In genomic region chr10:117417470-117417767, GRCm38 (mm10) we compare ENCODE assay signal across 8 mouse cellular contexts. TPM values are rescaled to one million over a fixed set of nuclear protein-coding genes. Genes with fewer than 3 reads are reported as not detected.
DNase-seq lines count a peak whose midpoint lies in the region; ATAC-seq and TF ChIP-seq lines count a peak whose summit lies in the region.

No protein-coding gene starts in this region.

- WGBS in cerebellum, adult 2 months, result 55% methylated on average over 9 of the region's 9 CpGs
- WGBS in forebrain, postnatal 0 days, result 55% methylated on average over 9 of the region's 9 CpGs
- WGBS in liver, embryonic 16.5 days (ENCODE audit: insufficient replicate concordance), result 9% methylated on average over 9 of the region's 9 CpGs
- 41% methylated on average over 9 of the region's 9 CpGs for WGBS in small intestine, adult 2 months

- no peaks in the 10 kb centered on the region for H3K4me1 ChIP-seq in cerebellum, adult 2 months (ENCODE audit: control insufficient read depth, insufficient read depth, low read length)
- peaks cover 9% of the 10 kb centered on the region; the same call in 1 of the 2 replicates for H3K4me1 ChIP-seq in forebrain, postnatal 0 days (ENCODE audit: insufficient read depth)
- peaks cover 11% of the 10 kb centered on the region for H3K4me1 ChIP-seq in liver, embryonic 16.5 days (ENCODE audit: control insufficient read depth, low read depth, low read length)
- peaks cover 10% of the 10 kb centered on the region for H3K4me1 ChIP-seq in small intestine, adult 2 months (ENCODE audit: control insufficient read depth, insufficient read depth, insufficient read length, low read length)

- no peak for TF ChIP-seq CTCF in cerebellum, adult 2 months (IDR thresholded peaks at IDR 0.05; ENCODE audit: borderline replicate concordance, insufficient read depth, low read depth, low read length)
- TF ChIP-seq CTCF in forebrain, postnatal 0 days (IDR thresholded peaks at IDR 0.05; ENCODE audit: low read depth), result no peak
- no peak for TF ChIP-seq CTCF in small intestine, adult 2 months (IDR thresholded peaks at IDR 0.05; ENCODE audit: extremely low read depth, insufficient read length, insufficient replicate concordance, low read depth, low read length)

- no peaks in the 10 kb centered on the region for H3K9me3 ChIP-seq in forebrain, postnatal 0 days (ENCODE audit: low read length)
- H3K9me3 ChIP-seq in liver, embryonic 16.5 days (replicated peaks; ENCODE audit: control insufficient read depth, low read length), result no peaks in the 10 kb centered on the region

- H3K4me2 ChIP-seq in forebrain, postnatal 0 days (ENCODE audit: low read depth), result peak overlapping the region; percentile 55
- H3K4me2 ChIP-seq in liver, embryonic 16.5 days (ENCODE audit: low read depth, low read length), result peak overlapping the region; percentile 67

- H3K36me3 ChIP-seq in forebrain, postnatal 0 days (ENCODE audit: insufficient read depth), result no peaks in the 10 kb centered on the region
- no peaks in the 10 kb centered on the region for H3K36me3 ChIP-seq in liver, embryonic 16.5 days (ENCODE audit: control insufficient read depth, insufficient read depth)
- H3K36me3 ChIP-seq in small intestine, adult 2 months (ENCODE audit: control insufficient read depth, insufficient read depth, low read length), result no peaks in the 10 kb centered on the region

- peak overlapping the region; percentile 4 for H3K4me3 ChIP-seq in cerebellum, adult 2 months (replicated peaks; ENCODE audit: insufficient read depth, low read depth, low read length)
- no peak overlapping the region for H3K4me3 ChIP-seq in forebrain, postnatal 0 days (ENCODE audit: low read depth, low read length)
- H3K4me3 ChIP-seq in liver, embryonic 16.5 days (ENCODE audit: low read depth, low read length), result peak overlapping the region; percentile 55
- peak overlapping the region; percentile 36 for H3K4me3 ChIP-seq in small intestine, adult 2 months (ENCODE audit: low read depth, low read length)

- no peaks in the 10 kb centered on the region for H3K27me3 ChIP-seq in cerebellum, adult 2 months (ENCODE audit: control insufficient read depth, insufficient read depth, low read length)
- no peaks in the 10 kb centered on the region for H3K27me3 ChIP-seq in forebrain, postnatal 0 days (ENCODE audit: insufficient read depth, low read length)
- no peaks in the 10 kb centered on the region for H3K27me3 ChIP-seq in liver, embryonic 16.5 days (ENCODE audit: control insufficient read depth, insufficient read depth, low read depth, low read length)
- no peaks in the 10 kb centered on the region for H3K27me3 ChIP-seq in small intestine, adult 2 months (ENCODE audit: control insufficient read depth, insufficient read depth, low read length)

- H3K9ac ChIP-seq in forebrain, postnatal 0 days, result 0 out of 2 replicates have a peak overlapping the region, but pooled peaks have one; percentile 10
- H3K9ac ChIP-seq in liver, embryonic 16.5 days (ENCODE audit: low read depth, low read length), result no peak overlapping the region

- 0 out of 2 replicates have a peak, but pooled peaks have one; percentile 13 for ATAC-seq in forebrain, postnatal 0 days
- peak; percentile 57 for ATAC-seq in liver, embryonic 16.5 days (ENCODE audit: low read depth)

- no peak for DNase-seq in cerebellum, adult 2 months
- no peak for DNase-seq in cerebellum, adult 11-12 months
- peak; percentile 44 for DNase-seq in ES-CJ7 (ENCODE audit: low read depth, low spot score)
- DNase-seq in forebrain, postnatal 0 days, result no peak
- no peak for DNase-seq in left cerebral cortex, postnatal 14 days (ENCODE audit: low spot score in 2 of 2)
- no peak for DNase-seq in ovary, adult 18-20 months (ENCODE audit: low spot score)

- no peak for TF ChIP-seq POLR2A in cerebellum, adult 2 months (IDR thresholded peaks at IDR 0.05; ENCODE audit: borderline replicate concordance, insufficient read depth, low read length)
- no peak for TF ChIP-seq POLR2A in small intestine, adult 2 months (IDR thresholded peaks at IDR 0.05; ENCODE audit: low read depth, low read length)

- H3K27ac ChIP-seq in cerebellum, adult 2 months (ENCODE audit: insufficient read depth, low read length), result no peak overlapping the region
- H3K27ac ChIP-seq in forebrain, postnatal 0 days (ENCODE audit: low read depth, low read length), result peak overlapping the region; percentile 72
- H3K27ac ChIP-seq in liver, embryonic 16.5 days (ENCODE audit: low read length), result no peak overlapping the region
- H3K27ac ChIP-seq in small intestine, adult 2 months (ENCODE audit: insufficient read depth, low read depth, low read length), result no peak overlapping the region

- intact Hi-C loops in left cerebral cortex, postnatal 14 days (cut with DNase I), result loop anchor here (5.0 kb wide), 1 partner anchor 40 kb away; no protein-coding TSS in a partner anchor

RNA-seq across cellular contexts. Expression of gene Cpsf6, which starts 37.6 kb away (rescaled TPM):
- polyA plus RNA-seq in cerebellum, adult 2 months (2012; rRNA removed), result 64.0 and 68.4 TPM in 2 replicates
- 135 and 155 TPM in 2 replicates for total RNA-seq in forebrain, postnatal 0 days (2014; rRNA removed)
- 70.1 and 88.9 TPM in 2 replicates for polyA plus RNA-seq in forebrain, postnatal 0 days (2015; fragmentation: Nextera tagmentation; extraction: Ambion mirVana)
- polyA plus RNA-seq in liver, embryonic 16.5 days (2015; fragmentation: Nextera tagmentation; extraction: Ambion mirVana), result 49.4 and 50.5 TPM in 2 replicates
- polyA plus RNA-seq in small intestine, adult 2 months (2012; rRNA removed), result 22.6 and 36.6 TPM in 2 replicates
- total RNA-seq in left cerebral cortex, postnatal 14 days (2021), result 100 to 1,000 TPM; 102 TPM
